Mouse (Mus musculus) heart, embryonic 16.5 days (tissue): ENCODE results near the gene Asic3. TPM values are rescaled to one million over a fixed set of nuclear protein-coding genes. Genes with fewer than 3 reads are reported as not detected.

ENCODE experiments used
- polyA plus RNA-seq: library from polyadenylated mRNA; unstranded; fragments of >200 nt; fragmentation: Nextera tagmentation; extraction: Ambion mirVana; gene quantifications from 2 replicates; pipeline ENCODE4 v1.2.1, GENCODE M21; 2015

Gene Asic3
- polyA plus RNA-seq, 1 experiment from 2014 or later = 0.14 TPM

Other genes with a start within 250 kb of the Asic3 start
- 11.5 and 13.2 TPM in 2 replicates for gene Nupl2, start 248.4 kb upstream of the Asic3 start, polyA plus RNA-seq
- gene Kcnh2, start 61.8 kb upstream of the Asic3 start, polyA plus RNA-seq = 18.0 and 25.2 TPM in 2 replicates
- gene Nos3, start 48.6 kb upstream of the Asic3 start, polyA plus RNA-seq = 27.3 and 31.9 TPM in 2 replicates
- gene Atg9b, start 21.2 kb upstream of the Asic3 start, polyA plus RNA-seq = 2.3 and 2.6 TPM in 2 replicates
- 71.1 and 77.3 TPM in 2 replicates for gene Abcb8, start 19.7 kb upstream of the Asic3 start, polyA plus RNA-seq
- 28.5 and 30.4 TPM in 2 replicates for gene Cdk5, start 10.1 kb downstream of the Asic3 start, polyA plus RNA-seq
- 29.2 and 32.5 TPM in 2 replicates for gene Slc4a2, start 10.4 kb downstream of the Asic3 start, polyA plus RNA-seq
- gene Fastk, start 31.9 kb downstream of the Asic3 start, polyA plus RNA-seq = 209 and 225 TPM in 2 replicates
- 18.4 and 20.3 TPM in 2 replicates for gene Tmub1, start 34.5 kb downstream of the Asic3 start, polyA plus RNA-seq
- 15.5 and 18.4 TPM in 2 replicates for gene Agap3, start 38.8 kb downstream of the Asic3 start, polyA plus RNA-seq
- not detected in 2 replicates for gene Gbx1, start 113.8 kb downstream of the Asic3 start, polyA plus RNA-seq
- 10.1 and 10.2 TPM in 2 replicates for gene Asb10, start 127.6 kb downstream of the Asic3 start, polyA plus RNA-seq
- not detected in 2 replicates for gene 4931409K22Rik, start 143.4 kb downstream of the Asic3 start, polyA plus RNA-seq
- 68.1 and 72.6 TPM in 2 replicates for gene Abcf2, start 164.1 kb downstream of the Asic3 start, polyA plus RNA-seq
- 14.4 and 14.8 TPM in 2 replicates for gene Chpf2, start 173.3 kb downstream of the Asic3 start, polyA plus RNA-seq
- gene Smarcd3, start 211.0 kb downstream of the Asic3 start, polyA plus RNA-seq = 47.4 and 48.3 TPM in 2 replicates